Mouse (Mus musculus) lung, postnatal 0 days (tissue): ENCODE data around the gene BC067074.

Experiments
- CTCF ChIP-seq: IDR thresholded peaks from 2 replicates; pipeline ENCODE4 v1.5.1; 2016; ENCODE audit warnings: antibody characterized with exemption, mild to moderate bottlenecking
- EP300 ChIP-seq: IDR thresholded peaks from 2 replicates; pipeline ENCODE4 v1.6.1; 2016; ENCODE audit warnings: antibody characterized with exemption, mild to moderate bottlenecking, control low read depth

DNA sequence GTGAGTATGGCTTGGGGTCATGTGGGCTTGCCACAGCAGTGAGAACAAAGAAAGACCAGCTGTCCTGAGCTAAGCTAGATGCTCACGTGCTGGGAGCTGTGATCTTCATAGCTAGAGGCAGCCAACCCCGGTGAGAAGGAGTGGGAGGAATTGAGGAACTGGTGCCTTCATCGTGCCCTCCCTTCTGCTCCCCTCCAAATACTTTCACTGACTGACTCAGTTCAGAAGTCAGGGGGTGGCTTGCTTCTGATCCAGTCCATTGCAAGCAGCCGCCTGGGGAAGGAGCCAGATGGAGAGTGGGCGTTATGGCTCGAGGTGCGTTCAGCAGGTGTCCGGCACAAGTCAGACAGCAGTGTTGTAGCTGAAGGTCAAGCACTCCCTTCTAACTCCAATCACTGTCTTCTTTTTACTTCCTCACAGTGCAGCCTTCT lies 86.0 kb downstream of the BC067074 start:
- no peak for TF ChIP-seq EP300
- TF ChIP-seq CTCF: no peak
